Mouse (Mus musculus) right cerebral cortex, postnatal 14 days (tissue): Measurements from ENCODE around the gene Fam166b.

Source experiments
- DNase-seq: peaks from one replicate; pipeline ENCODE4 v3.0.0; 2022

Fam166b gene

GRCm38 (mm10) chr4:43427501-43428179 is 1.3 kb downstream of the Fam166b start:
- DNase-seq, result no peak

- DNase-seq, result no peak
These were observed 2.4 kb downstream of the Fam166b start for GRCm38 (mm10) chr4:43426487-43426886.

DNA sequence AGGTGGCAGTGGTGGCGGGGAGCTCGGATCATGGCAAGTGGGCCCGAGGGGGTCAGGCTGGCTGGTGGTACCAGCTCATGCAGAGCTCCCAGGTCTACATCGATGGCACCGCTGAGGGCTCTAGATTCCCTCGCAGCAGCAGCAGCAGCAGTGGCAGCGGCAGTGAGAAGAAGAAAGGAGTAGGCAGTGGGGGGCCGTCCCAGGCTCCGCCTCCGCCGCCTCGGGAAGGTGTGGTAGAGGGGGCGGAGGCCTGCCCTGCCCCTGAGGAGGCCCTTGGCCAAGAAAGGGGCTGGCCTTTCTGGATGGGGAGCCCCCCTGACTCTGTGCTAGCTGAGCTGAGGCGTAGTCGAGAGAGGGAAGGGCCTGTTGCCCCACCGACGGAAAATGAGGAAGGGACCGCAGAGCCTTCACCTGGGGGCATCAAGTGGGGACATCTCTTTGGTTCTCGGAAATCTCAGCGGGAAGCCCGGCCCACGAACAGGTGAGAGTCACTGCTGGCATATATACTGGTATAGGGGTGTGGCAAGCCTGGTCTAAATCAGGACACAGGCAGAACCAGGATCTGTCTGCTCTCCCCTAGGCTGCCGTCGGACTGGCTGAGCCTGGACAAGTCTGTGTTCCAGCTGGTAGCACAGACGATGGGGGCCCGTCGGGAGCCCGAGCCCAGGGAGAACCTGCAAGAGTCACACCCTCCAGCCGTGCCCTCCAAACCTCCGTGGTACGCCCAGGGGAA is 3.1 kb downstream of the Fam166b start:
- DNase-seq, result no peak

GRCm38 (mm10) chr4:43425197-43425596 is 3.7 kb downstream of the Fam166b start:
- no peak for DNase-seq

DNA sequence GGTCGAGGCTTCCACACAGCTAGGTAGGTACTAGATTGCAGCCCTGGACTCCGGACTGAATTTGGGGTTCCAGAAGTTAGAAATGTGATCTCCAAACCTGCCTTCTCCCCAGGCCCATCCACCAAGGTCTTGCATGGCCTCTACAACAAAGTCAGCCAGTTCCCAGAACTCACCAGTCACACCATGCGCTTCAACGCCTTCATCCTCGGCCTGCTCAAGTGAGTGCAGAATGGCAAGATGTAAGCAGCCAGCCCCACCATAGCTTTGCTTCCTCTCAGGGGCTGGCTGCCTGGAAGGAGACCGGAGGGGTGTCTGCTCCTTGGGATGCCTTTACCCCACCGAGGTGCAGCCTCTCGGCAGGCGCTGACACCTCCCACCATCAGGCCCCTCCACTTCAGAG is 4.9 kb downstream of the Fam166b start:
- no peak for DNase-seq

- no peak for DNase-seq
These were observed 5.5 kb downstream of the Fam166b start for GRCm38 (mm10) chr4:43423267-43423934.

DNA sequence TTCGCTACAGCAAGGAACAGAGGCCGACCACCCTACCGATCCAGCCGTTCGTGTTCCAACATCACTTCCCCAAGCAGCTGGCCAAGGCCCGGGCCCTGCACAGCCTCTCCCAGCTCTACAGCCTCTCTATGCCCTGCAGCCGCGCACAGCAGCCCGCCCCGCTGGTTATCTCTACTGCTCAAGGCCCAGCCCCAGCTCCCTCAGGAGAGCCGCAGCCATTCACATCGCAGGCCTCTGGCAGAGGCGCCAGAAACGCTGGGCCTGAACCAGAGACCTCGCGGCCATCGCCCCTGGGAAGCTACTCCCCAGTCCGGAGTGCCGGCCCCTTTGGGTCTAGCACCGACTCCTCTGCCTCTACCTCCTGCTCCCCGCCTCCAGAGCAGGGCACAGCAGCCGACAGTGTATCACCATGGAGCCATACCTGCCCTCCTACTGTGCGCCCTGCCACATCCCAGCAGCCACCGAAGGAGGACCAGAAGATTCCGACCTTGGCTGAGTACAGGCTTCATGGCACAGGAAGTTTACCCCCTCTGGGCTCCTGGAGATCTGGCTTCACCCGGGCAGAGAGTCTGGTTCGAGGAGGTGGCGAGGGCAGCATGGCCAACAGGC is 7.2 kb downstream of the Fam166b start:
- no peak for DNase-seq

DNA sequence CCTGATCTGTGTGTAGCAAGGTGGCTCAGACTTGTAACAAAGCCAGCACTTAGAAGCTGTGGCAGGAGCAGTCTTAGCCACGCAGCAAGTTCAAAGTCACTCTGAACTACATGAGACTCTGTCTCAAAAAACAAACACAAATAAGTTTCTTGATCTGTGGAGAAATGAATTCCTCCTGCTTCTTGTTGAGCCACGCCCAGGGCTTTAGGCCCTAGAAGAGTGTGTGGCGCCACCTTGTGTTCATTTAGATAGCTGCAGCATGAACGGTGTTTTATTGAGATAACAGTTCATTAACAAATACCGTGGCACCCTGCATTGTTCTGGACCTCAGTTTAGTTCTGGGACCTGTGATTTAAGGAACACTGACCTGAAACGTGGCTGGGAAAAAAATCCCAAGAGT is 8.6 kb downstream of the Fam166b start:
- peak; percentile 77 for DNase-seq

DNA sequence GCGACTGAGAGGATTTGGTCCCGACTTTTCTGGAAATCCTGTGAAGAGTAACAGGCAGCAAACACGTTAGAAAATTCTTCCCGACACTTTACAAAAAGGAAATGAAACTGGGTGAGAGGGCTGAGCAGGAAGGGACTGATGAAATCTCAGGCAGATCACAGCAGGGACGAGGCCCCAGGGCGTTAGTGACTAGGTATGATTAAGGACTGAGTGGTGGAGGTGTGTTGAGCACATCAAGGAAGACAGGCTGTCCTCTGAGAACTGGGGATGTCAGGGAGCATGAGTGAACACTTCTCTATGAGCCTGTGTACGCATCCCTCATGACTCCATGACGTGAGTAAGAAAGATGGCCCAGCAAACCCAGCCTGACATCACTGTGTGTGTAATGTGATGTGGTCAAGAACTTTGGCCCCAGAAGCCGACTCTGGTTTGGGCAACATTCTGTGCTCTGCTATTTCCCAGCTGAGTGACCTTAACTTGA is 9.1 kb downstream of the Fam166b start:
- no peak for DNase-seq

- no peak for DNase-seq
These were observed 9.8 kb downstream of the Fam166b start for GRCm38 (mm10) chr4:43418973-43419656.

DNA sequence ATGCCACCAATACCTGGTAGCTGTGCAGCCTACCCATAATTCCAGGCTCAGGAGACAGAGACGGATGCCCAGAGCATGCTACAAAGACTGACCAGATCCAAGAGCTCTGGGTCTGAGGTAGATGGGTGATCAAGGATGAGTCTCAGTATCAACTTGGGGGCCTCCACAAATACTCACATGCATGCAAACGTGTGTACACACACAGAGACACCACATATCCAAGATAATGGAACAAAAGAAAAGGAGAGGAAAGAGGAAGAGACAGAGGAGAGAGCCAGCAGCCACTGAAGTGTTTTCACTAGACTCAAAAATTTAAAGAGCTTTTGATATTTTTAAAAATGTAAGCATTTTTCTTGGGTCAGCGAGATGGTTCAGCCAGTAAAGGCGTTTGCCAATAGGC is 10.5 kb downstream of the Fam166b start:
- DNase-seq, result no peak

DNA sequence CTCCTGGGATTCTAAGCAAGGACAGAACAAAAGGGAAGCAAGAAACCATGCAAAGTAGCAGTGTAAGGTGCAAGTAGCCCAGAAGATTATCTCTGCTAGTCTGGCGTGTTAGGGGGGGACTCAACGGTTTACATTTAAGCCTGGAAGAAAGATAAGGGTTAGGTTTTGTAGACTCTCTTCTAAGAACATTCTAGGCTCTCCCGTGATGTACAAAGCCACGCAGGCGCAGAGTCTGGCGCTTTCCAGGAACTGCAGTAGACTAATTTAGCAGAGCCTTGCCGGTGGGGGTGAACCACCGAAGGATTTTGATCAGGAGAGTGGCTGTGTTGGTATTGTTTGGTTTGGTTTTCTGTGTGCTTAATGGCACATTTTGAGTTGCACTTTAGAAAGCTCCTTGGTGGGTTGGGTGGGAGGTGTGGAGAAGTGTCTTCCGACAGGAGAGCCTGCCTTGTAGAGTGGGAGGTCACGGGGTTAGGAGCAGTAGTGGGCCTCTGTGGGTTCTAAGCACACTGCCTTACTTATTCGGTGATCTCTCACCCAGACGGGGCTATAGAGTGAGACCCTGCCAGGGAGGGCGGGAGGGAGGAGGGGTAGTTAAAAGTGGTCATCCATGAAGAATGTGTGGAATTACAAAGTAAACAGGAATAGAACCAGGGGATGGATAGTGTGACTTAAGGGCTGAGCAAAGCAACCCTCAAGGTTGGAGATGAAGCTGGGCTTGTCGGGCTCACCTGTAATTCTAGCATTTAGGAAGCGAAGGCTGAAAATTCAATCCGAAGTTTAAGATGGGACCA is 11.5 kb downstream of the Fam166b start:
- DNase-seq, result no peak

- no peak for DNase-seq
These were observed 12.9 kb downstream of the Fam166b start for GRCm38 (mm10) chr4:43416071-43416490.

DNA sequence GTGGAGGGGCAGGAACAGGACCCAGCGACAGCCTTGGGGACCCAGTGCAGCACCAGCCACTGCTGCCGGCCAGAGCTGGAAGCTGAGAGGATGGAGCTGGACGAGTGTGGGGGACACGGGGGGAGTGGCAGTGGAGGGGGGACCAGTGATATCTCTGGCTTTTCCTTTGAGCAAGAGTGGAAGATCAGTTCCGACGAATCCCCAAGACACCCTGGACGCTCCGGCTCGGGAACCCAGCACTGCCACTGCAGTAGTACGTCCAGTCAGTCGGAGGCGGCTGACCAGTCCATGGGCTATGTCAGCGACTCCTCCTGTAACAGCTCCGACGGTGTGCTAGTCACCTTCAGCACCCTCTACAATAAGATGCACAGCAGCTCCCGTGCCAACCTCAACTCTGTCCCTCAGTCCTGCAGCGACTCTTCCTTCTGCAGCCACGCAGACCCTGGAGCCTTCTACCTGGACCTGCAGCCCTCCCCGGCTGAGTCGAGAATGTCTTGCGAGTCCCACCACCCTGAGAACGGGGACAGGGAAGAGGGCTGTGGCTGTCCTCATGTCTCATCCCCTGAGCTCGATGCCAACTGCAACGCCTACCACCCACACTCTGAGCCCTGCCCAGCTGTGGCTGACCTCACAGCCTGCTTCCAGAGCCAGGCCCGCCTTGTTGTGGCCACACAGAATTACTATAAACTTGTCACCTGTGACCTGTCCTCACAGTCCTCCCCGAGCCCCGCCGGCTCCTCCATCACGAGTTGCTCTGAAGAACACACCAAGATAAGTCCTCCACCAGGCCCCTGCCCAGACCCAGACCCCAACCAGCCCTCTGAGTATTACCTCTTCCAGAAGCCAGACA is 13.5 kb downstream of the Fam166b start:
- DNase-seq, result no peak

DNA sequence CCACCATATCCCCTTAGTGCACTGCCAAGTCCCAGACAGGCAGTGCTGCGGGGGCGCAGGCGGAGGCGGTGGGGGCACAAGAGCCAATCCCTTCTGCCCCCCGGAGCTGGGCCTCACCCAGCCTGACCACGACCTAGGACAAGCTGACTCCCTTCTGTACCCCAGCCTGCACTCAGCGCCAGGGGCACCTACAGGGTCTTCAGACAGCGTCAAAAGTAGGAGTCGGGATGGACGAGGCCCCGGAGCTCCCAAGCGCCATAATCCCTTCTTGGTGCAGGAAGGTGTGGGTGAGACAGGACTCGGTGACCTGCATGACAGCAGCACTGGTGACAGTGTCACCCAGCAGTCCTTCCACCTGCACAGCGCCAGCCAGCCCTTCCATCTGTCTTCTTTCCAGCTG is 14.2 kb downstream of the Fam166b start:
- DNase-seq, result no peak

DNA sequence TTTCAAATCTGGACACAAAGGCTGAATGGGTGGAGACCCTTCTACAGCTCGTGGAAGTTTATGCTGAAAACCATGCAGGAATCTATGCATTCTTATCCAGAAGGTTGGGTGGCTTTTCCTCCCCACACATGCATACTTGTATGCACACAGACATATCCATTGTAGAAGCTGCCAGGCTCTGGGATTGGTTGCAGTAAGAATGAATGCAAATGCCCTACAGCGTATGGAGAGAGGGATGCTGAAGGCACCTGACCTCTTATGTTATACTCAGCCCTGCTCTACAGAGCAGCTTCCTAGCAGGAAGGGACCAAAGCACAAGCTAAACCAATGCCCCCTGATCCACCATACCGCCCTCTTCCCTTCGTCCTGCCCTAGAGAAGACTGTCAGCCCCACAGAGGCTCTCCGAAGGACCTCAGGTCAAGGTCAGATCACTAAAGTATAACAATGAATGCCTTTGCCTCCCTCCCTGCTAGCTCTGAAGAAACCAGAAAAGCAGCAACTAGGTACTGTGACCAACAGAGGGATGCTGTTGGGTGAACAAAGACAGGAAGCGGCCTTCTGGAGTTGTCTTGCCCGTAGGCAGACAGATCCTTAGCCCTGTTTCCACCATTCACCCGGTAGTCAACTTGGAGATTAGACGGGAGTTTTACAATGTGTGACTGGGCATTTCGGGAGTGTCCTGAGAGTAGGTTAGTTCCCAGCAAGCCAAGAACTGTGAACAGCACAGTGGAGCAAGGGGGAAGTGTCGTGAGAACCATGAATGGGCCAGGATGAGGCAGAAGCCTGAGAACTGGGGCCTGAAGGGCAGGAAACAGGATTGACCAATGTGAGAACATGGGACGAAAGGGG is 21.6 kb downstream of the Fam166b start:
- no peak for DNase-seq

GRCm38 (mm10) chr4:43406162-43406971 is 22.6 kb downstream of the Fam166b start:
- DNase-seq, result peak; percentile 68

DNA sequence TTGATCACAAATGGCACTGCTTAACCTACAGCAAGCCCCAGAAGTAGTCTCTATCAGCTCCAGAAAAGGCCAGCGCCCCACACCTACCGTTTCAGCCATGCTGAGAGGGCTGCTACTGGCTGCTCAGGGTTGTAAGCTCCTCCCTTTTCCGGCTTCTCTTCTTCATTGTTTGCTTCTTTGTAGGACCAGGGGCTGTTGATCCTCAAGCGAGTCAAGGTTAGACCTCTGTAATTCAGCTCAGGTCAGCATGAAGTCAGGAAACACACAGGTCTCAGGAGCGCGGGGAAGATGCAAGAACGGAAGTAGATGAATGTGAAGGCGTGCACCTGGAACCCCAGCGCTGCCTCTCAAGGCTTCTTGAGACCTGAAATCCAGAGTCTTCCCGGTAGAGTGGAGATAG is 24.2 kb downstream of the Fam166b start:
- DNase-seq, result no peak

DNA sequence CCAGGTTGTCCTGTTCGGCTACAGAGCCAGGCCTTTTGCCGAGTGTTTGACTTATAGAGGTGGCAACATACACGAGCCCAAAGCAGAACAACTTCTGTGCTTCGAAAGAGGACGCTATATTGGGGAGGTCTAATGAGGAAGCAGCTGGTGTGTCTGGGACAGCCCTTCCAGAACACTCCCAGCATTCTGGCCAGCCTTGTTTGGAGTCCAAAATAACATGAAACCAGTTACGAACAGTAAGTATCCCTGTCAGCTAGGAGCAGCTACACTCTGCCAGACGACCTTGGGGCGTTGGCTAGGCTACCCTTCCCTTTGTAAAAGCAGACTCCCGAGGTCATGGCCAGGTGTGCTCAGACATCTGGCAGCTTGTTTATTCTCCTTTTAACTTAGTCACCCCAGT is 26.7 kb downstream of the Fam166b start:
- no peak for DNase-seq
